Mouse (Mus musculus): ENCODE measurements around the gene Gm11733. TPM values are rescaled to one million over a fixed set of nuclear protein-coding genes. Genes with fewer than 3 reads are reported as not detected.

Gm11733 gene
- total RNA-seq, 2 experiments from 2014 or later: not detected

- no peak for DNase-seq (ENCODE audit: low spot score in 2 of 2)
These were observed 7.5 kb upstream of the Gm11733 start for GRCm38 (mm10) chr11:117476554-117477107.

GRCm38 (mm10) chr11:117478271-117479006 lies 5.7 kb upstream of the Gm11733 start:
- DNase-seq (ENCODE audit: low spot score in 2 of 2): no peak

GRCm38 (mm10) chr11:117479007-117479719 lies 5.0 kb upstream of the Gm11733 start:
- no peak for DNase-seq (ENCODE audit: low spot score in 2 of 2)

- no peak for DNase-seq (ENCODE audit: low spot score in 2 of 2)
These were observed 4.4 kb upstream of the Gm11733 start for GRCm38 (mm10) chr11:117479746-117480145.

- no peak for DNase-seq (ENCODE audit: low spot score in 2 of 2)
These were observed 1.9 kb upstream of the Gm11733 start for GRCm38 (mm10) chr11:117482300-117482676.

GRCm38 (mm10) chr11:117482677-117483511 lies 1.3 kb upstream of the Gm11733 start:
- DNase-seq (ENCODE audit: low spot score in 2 of 2): peak; percentile 39 to 70

GRCm38 (mm10) chr11:117491408-117492208 lies 7.4 kb downstream of the Gm11733 start:
- DNase-seq (ENCODE audit: low spot score in 2 of 2): no peak

GRCm38 (mm10) chr11:117492209-117492505 lies 8.0 kb downstream of the Gm11733 start:
- no peak for DNase-seq (ENCODE audit: low spot score in 2 of 2)

- DNase-seq (ENCODE audit: low spot score in 2 of 2): no peak
These were observed 12.6 kb downstream of the Gm11733 start for GRCm38 (mm10) chr11:117496812-117497211.

- DNase-seq (ENCODE audit: low spot score in 2 of 2): no peak
These were observed 13.3 kb downstream of the Gm11733 start for GRCm38 (mm10) chr11:117497256-117498136.

- DNase-seq (ENCODE audit: low spot score in 2 of 2): no peak
These were observed 14.0 kb downstream of the Gm11733 start for GRCm38 (mm10) chr11:117498137-117498511.

GRCm38 (mm10) chr11:117508972-117509371 lies 24.8 kb downstream of the Gm11733 start:
- no peak for DNase-seq (ENCODE audit: low spot score in 2 of 2)

GRCm38 (mm10) chr11:117515718-117516421 lies 31.7 kb downstream of the Gm11733 start:
- no peak for DNase-seq (ENCODE audit: low spot score in 2 of 2)

GRCm38 (mm10) chr11:117516422-117516796 lies 32.2 kb downstream of the Gm11733 start:
- DNase-seq (ENCODE audit: low spot score in 2 of 2): no peak

- DNase-seq (ENCODE audit: low spot score in 2 of 2): no peak
These were observed 38.0 kb downstream of the Gm11733 start for GRCm38 (mm10) chr11:117521906-117522780.

- DNase-seq (ENCODE audit: low spot score in 2 of 2): peak; percentile 41 to 54
These were observed 38.8 kb downstream of the Gm11733 start for GRCm38 (mm10) chr11:117522879-117523519.

- DNase-seq (ENCODE audit: low spot score in 2 of 2): no peak
These were observed 41.6 kb downstream of the Gm11733 start for GRCm38 (mm10) chr11:117525606-117526349.

Measured in adrenal gland, postnatal 4 days (tissue).